Mouse (Mus musculus) adrenal gland, adult (tissue): ENCODE measurements around the gene Col18a1.
A peak's percentile ranks its signal among the peaks of the same experiment; 100 is the strongest.

Source experiments
- DNase-seq, 2 experiments: peaks; one replicate each; pipeline ENCODE4 v3.0.0; 2022 to 2023; ENCODE audit warnings: low spot score in 1 of 2; ENCODE audit not compliant: inconsistent age in 2 of 2

The Col18a1 gene

GRCm38 (mm10) chr10:77074276-77074974, 91.9 kb downstream of the Col18a1 start:
- peak; percentile 63 to 85 for DNase-seq

- peak; percentile 80 to 93 for DNase-seq
Observed at GRCm38 (mm10) chr10:77070072-77070471, 96.3 kb downstream of the Col18a1 start.

GRCm38 (mm10) chr10:77068469-77068868, 97.9 kb downstream of the Col18a1 start:
- no peak for DNase-seq

GRCm38 (mm10) chr10:77064659-77065058, 101.7 kb downstream of the Col18a1 start:
- no peak for DNase-seq

GRCm38 (mm10) chr10:77064239-77064638, 102.1 kb downstream of the Col18a1 start:
- no peak for DNase-seq

- no peak for DNase-seq
Observed at GRCm38 (mm10) chr10:77062393-77063010, 103.8 kb downstream of the Col18a1 start.

GRCm38 (mm10) chr10:77061426-77061825, 104.9 kb downstream of the Col18a1 start:
- DNase-seq, result no peak

- no peak for DNase-seq
Observed at GRCm38 (mm10) chr10:77056768-77057167, 109.6 kb downstream of the Col18a1 start.

GRCm38 (mm10) chr10:77048606-77049005, 117.7 kb downstream of the Col18a1 start:
- DNase-seq, result no peak

GRCm38 (mm10) chr10:77048196-77048595, 118.2 kb downstream of the Col18a1 start:
- DNase-seq, result no peak

- no peak for DNase-seq
Observed at GRCm38 (mm10) chr10:77038579-77039174, 127.7 kb downstream of the Col18a1 start.

- DNase-seq, result no peak
Observed at GRCm38 (mm10) chr10:77035487-77035886, 130.9 kb downstream of the Col18a1 start.

GRCm38 (mm10) chr10:77033323-77034025, 132.9 kb downstream of the Col18a1 start:
- DNase-seq, result peak; percentile 45 to 82

GRCm38 (mm10) chr10:77032591-77033322, 133.6 kb downstream of the Col18a1 start:
- DNase-seq, result peak; percentile 96 to 98

GRCm38 (mm10) chr10:77031768-77032375, 134.5 kb downstream of the Col18a1 start, which contains the start of gene Slc19a1:
Slc19a1 (plus strand) TSS chr10:77032241.
- no peak for DNase-seq

- no peak for DNase-seq
Observed at GRCm38 (mm10) chr10:77030666-77031065, 135.7 kb downstream of the Col18a1 start.

GRCm38 (mm10) chr10:77029761-77030160, 136.6 kb downstream of the Col18a1 start:
- DNase-seq, result no peak

GRCm38 (mm10) chr10:77028782-77029296, 137.5 kb downstream of the Col18a1 start:
- DNase-seq, result no peak

GRCm38 (mm10) chr10:77026944-77027343, 139.4 kb downstream of the Col18a1 start:
- no peak for DNase-seq

GRCm38 (mm10) chr10:77024231-77024630, 142.1 kb downstream of the Col18a1 start:
- DNase-seq, result no peak
